In genomic region chr3:116642373-116642772, GRCm38 (mm10) we compare ENCODE assay signal across 25 mouse cellular contexts. TPM values are rescaled to one million over a fixed set of nuclear protein-coding genes. Genes with fewer than 3 reads are reported as not detected.
A peak's percentile ranks its signal among the peaks of the same experiment; 100 is the strongest.
DNase-seq lines count a peak whose midpoint lies in the region; ATAC-seq and TF ChIP-seq lines count a peak whose summit lies in the region.
"Had no signal": no experiment of that assay in that cellular context is flagged by ENCODE, and none has a peak within 500 bp of the region (broad histone marks: within the 10 kb centered on the region; RNA-seq: fewer than 3 reads in every experiment).

No protein-coding gene starts in this region.

- no peak for DNase-seq in liver, postnatal 0 days
- no peak for DNase-seq in liver, embryonic 14.5 days (ENCODE audit: low read depth in 3 of 3, low spot score in 3 of 3)
- no peak for DNase-seq in adrenal gland, postnatal 4 days (ENCODE audit: low spot score in 2 of 2)
- DNase-seq in cerebellum, postnatal 4 days (ENCODE audit: low spot score in 2 of 2) = no peak
- DNase-seq: adrenal gland, adult 2 months; adrenal gland, postnatal 25 days; B cell, adult 2 months; cerebellum, adult 2 months; cerebellum, postnatal 25 days; heart, postnatal 10 days; heart, postnatal 4 days had no signal

- H3K9me3 ChIP-seq in liver, embryonic 12.5 days (replicated peaks) = no peaks in the 10 kb centered on the region
- no peaks in the 10 kb centered on the region for H3K9me3 ChIP-seq in liver, postnatal 0 days (ENCODE audit: low read length)
- no peaks in the 10 kb centered on the region for H3K9me3 ChIP-seq in liver, embryonic 14.5 days (ENCODE audit: control insufficient read depth, low read length)
- H3K9me3 ChIP-seq in hindbrain, embryonic 12.5 days (replicated peaks) = no peaks in the 10 kb centered on the region
- H3K9me3 ChIP-seq: embryonic facial prominence, embryonic 10.5 days; heart, embryonic 10.5 days; hindbrain, embryonic 13.5 days; intestine, embryonic 15.5 days had no signal

- WGBS in liver, embryonic 12.5 days (ENCODE audit: insufficient replicate concordance) = 72% methylated on average over 2 of the region's 2 CpGs
- WGBS in liver, postnatal 0 days (ENCODE audit: insufficient replicate concordance) = 73% methylated on average over 2 of the region's 2 CpGs
- WGBS in liver, embryonic 14.5 days (ENCODE audit: insufficient replicate concordance) = 59% methylated on average over 2 of the region's 2 CpGs
- 97% methylated on average over 2 of the region's 2 CpGs for WGBS in hindbrain, embryonic 12.5 days

- H3K4me2 ChIP-seq in liver, embryonic 12.5 days = no peak overlapping the region
- H3K4me2 ChIP-seq in liver, postnatal 0 days (ENCODE audit: low read depth, low read length) = no peak overlapping the region
- H3K4me2 ChIP-seq in liver, embryonic 14.5 days (ENCODE audit: low read depth) = no peak overlapping the region
- H3K4me2 ChIP-seq in hindbrain, embryonic 12.5 days (replicated peaks) = no peak overlapping the region
- H3K4me2 ChIP-seq: hindbrain, embryonic 13.5 days; intestine, embryonic 15.5 days had no signal

- H3K4me1 ChIP-seq in liver, embryonic 12.5 days = peaks cover 16% of the 10 kb centered on the region
- H3K4me1 ChIP-seq in liver, postnatal 0 days (ENCODE audit: insufficient read depth) = peaks cover 8% of the 10 kb centered on the region
- H3K4me1 ChIP-seq in liver, embryonic 14.5 days (replicated peaks; ENCODE audit: control insufficient read depth in 2 of 2, insufficient read depth in 2 of 2, low read length in 1 of 2) = no peaks in the 10 kb centered on the region; a peak in 1 of 4 replicates
- no peaks in the 10 kb centered on the region for H3K4me1 ChIP-seq in hindbrain, embryonic 12.5 days
- H3K4me1 ChIP-seq: embryonic facial prominence, embryonic 10.5 days; heart, embryonic 10.5 days; hindbrain, embryonic 13.5 days; intestine, embryonic 15.5 days had no signal

- peaks cover 95% of the 10 kb centered on the region for H3K36me3 ChIP-seq in liver, embryonic 12.5 days
- peaks cover 77% of the 10 kb centered on the region for H3K36me3 ChIP-seq in liver, postnatal 0 days (replicated peaks; ENCODE audit: insufficient read depth, low read length)
- H3K36me3 ChIP-seq in liver, embryonic 14.5 days (replicated peaks; ENCODE audit: control insufficient read depth, insufficient read depth, low read depth) = peaks cover 48% of the 10 kb centered on the region
- peaks cover 77% of the 10 kb centered on the region for H3K36me3 ChIP-seq in hindbrain, embryonic 12.5 days

- H3K4me3 ChIP-seq in liver, embryonic 12.5 days = no peak overlapping the region
- H3K4me3 ChIP-seq in liver, postnatal 0 days (ENCODE audit: low read depth, low read length) = no peak overlapping the region
- no peak overlapping the region for H3K4me3 ChIP-seq in liver, embryonic 14.5 days (ENCODE audit: insufficient read depth in 1 of 2, low read depth in 2 of 2, low read length in 2 of 2)
- no peak overlapping the region for H3K4me3 ChIP-seq in hindbrain, embryonic 12.5 days
- H3K4me3 ChIP-seq: embryonic facial prominence, embryonic 10.5 days; heart, embryonic 10.5 days; hindbrain, embryonic 13.5 days; intestine, embryonic 15.5 days had no signal

- no peaks in the 10 kb centered on the region for H3K27me3 ChIP-seq in liver, embryonic 12.5 days (replicated peaks)
- no peaks in the 10 kb centered on the region for H3K27me3 ChIP-seq in liver, postnatal 0 days (ENCODE audit: insufficient read depth, low read length)
- no peaks in the 10 kb centered on the region for H3K27me3 ChIP-seq in liver, embryonic 14.5 days (ENCODE audit: control insufficient read depth, insufficient read depth, low read length)
- H3K27me3 ChIP-seq in hindbrain, embryonic 12.5 days = no peaks in the 10 kb centered on the region
- H3K27me3 ChIP-seq: hindbrain, embryonic 13.5 days; intestine, embryonic 15.5 days; Patski had no signal

- no peak for TF ChIP-seq CTCF in liver, postnatal 0 days (IDR thresholded peaks at IDR 0.05; ENCODE audit: low read depth)
- no peak for TF ChIP-seq CTCF in liver, embryonic 14.5 days (IDR thresholded peaks at IDR 0.05; ENCODE audit: low read depth)

- H3K27ac ChIP-seq in liver, embryonic 12.5 days = no peak overlapping the region
- H3K27ac ChIP-seq in liver, postnatal 0 days (ENCODE audit: low read depth) = no peak overlapping the region
- no peak overlapping the region for H3K27ac ChIP-seq in liver, embryonic 14.5 days
- no peak overlapping the region for H3K27ac ChIP-seq in hindbrain, embryonic 12.5 days
- H3K27ac ChIP-seq: embryonic facial prominence, embryonic 10.5 days; heart, embryonic 10.5 days; hindbrain, embryonic 13.5 days; hindbrain, postnatal 0 days; intestine, embryonic 15.5 days had no signal

- TF ChIP-seq EP300 in liver, postnatal 0 days (IDR thresholded peaks at IDR 0.05; ENCODE audit: low read depth) = no peak
- TF ChIP-seq EP300 in liver, embryonic 14.5 days (IDR thresholded peaks at IDR 0.05; ENCODE audit: low read depth) = no peak

- no peak overlapping the region for H3K9ac ChIP-seq in liver, embryonic 12.5 days
- no peak overlapping the region for H3K9ac ChIP-seq in liver, postnatal 0 days (replicated peaks)
- H3K9ac ChIP-seq in liver, embryonic 14.5 days (replicated peaks) = no peak overlapping the region
- H3K9ac ChIP-seq in hindbrain, embryonic 12.5 days = no peak overlapping the region
- H3K9ac ChIP-seq: hindbrain, embryonic 13.5 days; intestine, embryonic 15.5 days had no signal

- ATAC-seq in liver, embryonic 12.5 days = peak; percentile 41; the same call in 1 of the 2 replicates
- ATAC-seq in liver, postnatal 0 days = no peak
- ATAC-seq in activated CD4-positive, CD25-positive, alpha-beta regulatory T cell, adult 4 months = peak; percentile 38
- 0 out of 2 replicates have a peak, but pooled peaks have one; percentile 21 for ATAC-seq in liver, embryonic 14.5 days (ENCODE audit: insufficient read depth)
- peak; percentile 57 for ATAC-seq in megakaryocyte-erythroid progenitor cell, adult 5-6 weeks (replicated peaks; ENCODE audit: low FRiP score, low TSS enrichment, poor library complexity, severe bottlenecking)
- ATAC-seq in hindbrain, embryonic 12.5 days (ENCODE audit: low FRiP score) = no peak
- ATAC-seq: forebrain, embryonic 14.5 days; hindbrain, postnatal 0 days; intestine, embryonic 15.5 days; Patski had no signal

RNA-seq across cellular contexts. Expression of gene Mfsd14a, which starts 20.1 kb away (rescaled TPM):
- polyA plus RNA-seq in liver, embryonic 12.5 days (2016; fragmentation: Nextera tagmentation; extraction: Ambion mirVana) = 49.6 and 53.1 TPM in 2 replicates
- 28.2 and 30.5 TPM in 2 replicates for polyA plus RNA-seq in liver, postnatal 0 days (2015; fragmentation: Nextera tagmentation; extraction: Ambion mirVana)
- polyA plus RNA-seq in activated CD4-positive, CD25-positive, alpha-beta regulatory T cell, adult 4 months (2017; shearing (Covaris generic)) = 10 to 100 TPM; 85.1 to 91.0 TPM
- 12.3 and 15.5 TPM in 2 replicates for polyA plus RNA-seq in liver, embryonic 14.5 days (2012; rRNA removed)
- polyA plus RNA-seq in liver, embryonic 14.5 days (2014; fragmentation: Nextera tagmentation; extraction: Ambion mirVana) = 33.0 and 35.1 TPM in 2 replicates
- total RNA-seq in megakaryocyte-erythroid progenitor cell, adult 5-6 weeks (2014; fragmentation: Nextera tagmentation) = 50.7 and 53.6 TPM in 2 replicates
- 83.2 and 95.4 TPM in 2 replicates for total RNA-seq in megakaryocyte-erythroid progenitor cell, adult 5-6 weeks (2017)
- total RNA-seq in adrenal gland, postnatal 4 days (2021) = 10 to 100 TPM; 54.5 to 58.8 TPM
- 72.8 and 77.1 TPM in 2 replicates for polyA plus RNA-seq in hindbrain, embryonic 12.5 days (2016; fragmentation: Nextera tagmentation; extraction: Ambion mirVana)

RNA-seq across cellular contexts. Expression of gene Trmt13, which starts 28.0 kb away (rescaled TPM):
- 13.1 and 13.6 TPM in 2 replicates for polyA plus RNA-seq in liver, embryonic 12.5 days (2016; fragmentation: Nextera tagmentation; extraction: Ambion mirVana)
- polyA plus RNA-seq in liver, postnatal 0 days (2015; fragmentation: Nextera tagmentation; extraction: Ambion mirVana) = 7.4 and 7.6 TPM in 2 replicates
- 10 to 100 TPM; 31.3 TPM for polyA plus RNA-seq in activated CD4-positive, CD25-positive, alpha-beta regulatory T cell, adult 4 months (2017; shearing (Covaris generic))
- 3.7 and 7.3 TPM in 2 replicates for polyA plus RNA-seq in liver, embryonic 14.5 days (2012; rRNA removed)
- 5.2 and 7.8 TPM in 2 replicates for polyA plus RNA-seq in liver, embryonic 14.5 days (2014; fragmentation: Nextera tagmentation; extraction: Ambion mirVana)
- total RNA-seq in megakaryocyte-erythroid progenitor cell, adult 5-6 weeks (2014; fragmentation: Nextera tagmentation) = 39.6 and 46.7 TPM in 2 replicates
- total RNA-seq in megakaryocyte-erythroid progenitor cell, adult 5-6 weeks (2017) = 26.6 and 34.2 TPM in 2 replicates
- total RNA-seq in adrenal gland, postnatal 4 days (2021) = 10 to 100 TPM; 19.5 to 23.2 TPM
- 29.5 and 34.5 TPM in 2 replicates for polyA plus RNA-seq in hindbrain, embryonic 12.5 days (2016; fragmentation: Nextera tagmentation; extraction: Ambion mirVana)

RNA-seq across cellular contexts. Expression of gene Gm43191, which starts 38.7 kb away (rescaled TPM):
- not detected in 2 replicates for polyA plus RNA-seq in liver, embryonic 12.5 days (2016; fragmentation: Nextera tagmentation; extraction: Ambion mirVana)
- not detected in 2 replicates for polyA plus RNA-seq in liver, postnatal 0 days (2015; fragmentation: Nextera tagmentation; extraction: Ambion mirVana)
- polyA plus RNA-seq in activated CD4-positive, CD25-positive, alpha-beta regulatory T cell, adult 4 months (2017; shearing (Covaris generic)) = not detected
- not detected in 2 replicates for polyA plus RNA-seq in liver, embryonic 14.5 days (2012; rRNA removed)
- polyA plus RNA-seq in liver, embryonic 14.5 days (2014; fragmentation: Nextera tagmentation; extraction: Ambion mirVana) = not detected in 2 replicates
- total RNA-seq in megakaryocyte-erythroid progenitor cell, adult 5-6 weeks (2014; fragmentation: Nextera tagmentation) = not detected in 2 replicates
- not detected in 2 replicates for total RNA-seq in megakaryocyte-erythroid progenitor cell, adult 5-6 weeks (2017)
- total RNA-seq in adrenal gland, postnatal 4 days (2021) = 1 to 10 TPM in 1 of 2 experiments, not detected in 1; 1.3 TPM
- polyA plus RNA-seq in hindbrain, embryonic 12.5 days (2016; fragmentation: Nextera tagmentation; extraction: Ambion mirVana) = not detected in 2 replicates
- total RNA-seq: adrenal gland, adult 2 months; gastrocnemius, postnatal 4 days; hindbrain, postnatal 0 days had no signal
- polyA plus RNA-seq: adrenal gland, adult 2 months; cerebellum, adult 2 months; embryonic facial prominence, embryonic 10.5 days; embryonic facial prominence, embryonic 14.5 days; forebrain, embryonic 14.5 days; heart, embryonic 14.5 days; hindbrain, postnatal 0 days; intestine, embryonic 15.5 days had no signal

RNA-seq across cellular contexts. Expression of gene Sass6, which starts 47.6 kb away (rescaled TPM):
- polyA plus RNA-seq in liver, embryonic 12.5 days (2016; fragmentation: Nextera tagmentation; extraction: Ambion mirVana) = 26.3 and 28.2 TPM in 2 replicates
- polyA plus RNA-seq in liver, postnatal 0 days (2015; fragmentation: Nextera tagmentation; extraction: Ambion mirVana) = 6.5 and 7.4 TPM in 2 replicates
- 10 to 100 TPM; 11.0 to 12.8 TPM for polyA plus RNA-seq in activated CD4-positive, CD25-positive, alpha-beta regulatory T cell, adult 4 months (2017; shearing (Covaris generic))
- polyA plus RNA-seq in liver, embryonic 14.5 days (2012; rRNA removed) = 4.7 and 7.7 TPM in 2 replicates
- 16.1 and 18.9 TPM in 2 replicates for polyA plus RNA-seq in liver, embryonic 14.5 days (2014; fragmentation: Nextera tagmentation; extraction: Ambion mirVana)
- 20.1 and 23.1 TPM in 2 replicates for total RNA-seq in megakaryocyte-erythroid progenitor cell, adult 5-6 weeks (2014; fragmentation: Nextera tagmentation)
- total RNA-seq in megakaryocyte-erythroid progenitor cell, adult 5-6 weeks (2017) = 38.0 and 65.1 TPM in 2 replicates
- 10 to 100 TPM in 1 of 2 experiments, 1 to 10 TPM in 1; 9.4 to 10.0 TPM for total RNA-seq in adrenal gland, postnatal 4 days (2021)
- 29.5 and 34.0 TPM in 2 replicates for polyA plus RNA-seq in hindbrain, embryonic 12.5 days (2016; fragmentation: Nextera tagmentation; extraction: Ambion mirVana)

Comparison
In these comparisons a context has a peak if more than half of its experiments do, and no peak if none do; other contexts are left out.
1. ATAC-seq: peak in liver, embryonic 12.5 days (single experiment), activated CD4-positive, CD25-positive, alpha-beta regulatory T cell, adult 4 months (single experiment), liver, embryonic 14.5 days (single experiment) and megakaryocyte-erythroid progenitor cell, adult 5-6 weeks (single experiment); none in liver, postnatal 0 days (single experiment) and hindbrain, embryonic 12.5 days (single experiment).